Mouse (Mus musculus): ENCODE measurements at regions not wholly inside any gene's neighbourhood (a gene's known extent, or its start where the extent isn't known, plus 50 kb on each side); places are given as distances from the start of the nearest gene placed in this dataset.
A peak's percentile ranks its signal among the peaks of the same experiment; 100 is the strongest.

DNA sequence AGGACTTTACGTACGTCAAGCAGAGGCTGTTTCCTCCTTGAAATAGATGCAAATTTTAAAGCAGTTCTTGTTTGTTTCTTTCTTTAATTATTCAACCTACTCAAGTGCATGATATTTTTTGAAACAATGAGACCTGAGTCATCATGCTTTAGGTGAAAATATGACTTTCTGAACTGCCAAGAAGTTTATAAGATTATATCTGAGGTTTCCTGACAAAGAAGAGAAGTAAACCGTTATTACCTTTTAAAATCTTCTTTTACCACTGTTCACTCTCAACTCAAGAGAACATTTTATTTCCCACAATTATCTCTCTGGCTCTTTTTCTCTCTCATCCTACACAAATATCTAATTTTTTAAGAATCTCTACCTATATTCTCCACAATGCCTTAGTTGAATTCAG lies 258.3 kb downstream of the H2afb1 start:
- DNase-seq = no peak

GRCm38 (mm10) chrX:117298500-117298899 lies 283.9 kb downstream of the H2afb1 start:
- peak in 1 of 2 experiments; percentile 27 for DNase-seq

GRCm38 (mm10) chrX:117299697-117300192 lies 285.2 kb downstream of the H2afb1 start:
- DNase-seq = no peak

All from kidney, postnatal 25 days (tissue).